Mouse (Mus musculus) embryonic fibroblast, embryonic 13.5 days (primary cell): ENCODE measurements around the gene Olfr995. TPM values are rescaled to one million over a fixed set of nuclear protein-coding genes. Genes with fewer than 3 reads are reported as not detected.

Experiments used
- H3K27ac ChIP-seq: 2 replicates; pipeline ENCODE4 v1.5.1; 2012; ENCODE audit warnings: low read length, control low read depth, inconsistent platforms; ENCODE audit not compliant: insufficient read depth
- H3K4me1 ChIP-seq: 2 replicates; pipeline ENCODE4 v1.6.1; 2011; ENCODE audit warnings: low read length; ENCODE audit not compliant: control insufficient read depth, insufficient read depth
- H3K4me3 ChIP-seq: 2 replicates; pipeline ENCODE4 v1.5.1; 2011; ENCODE audit warnings: mild to moderate bottlenecking, control low read depth, low read length; ENCODE audit not compliant: insufficient read depth
- CTCF ChIP-seq: IDR thresholded peaks from 2 replicates; pipeline ENCODE4 v1.5.1; 2011; ENCODE audit warnings: mild to moderate bottlenecking, control low read depth, low read length, moderate library complexity, borderline replicate concordance; ENCODE audit not compliant: insufficient read depth
- POLR2A ChIP-seq: IDR thresholded peaks from 2 replicates; pipeline ENCODE4 v1.6.1; 2011; ENCODE audit warnings: low read depth, mild to moderate bottlenecking, control low read depth, low read length, moderate library complexity
- polyA plus RNA-seq: library from polyadenylated mRNA; stranded (reverse); fragments of >200 nt; gene quantifications from 2 replicates; pipeline ENCODE4 v1.2.4, GENCODE M21; 2011; ENCODE audit warnings: low read depth; ENCODE audit not compliant: missing spikeins, insufficient read length

Olfr995 gene
- polyA plus RNA-seq = not detected in 2 replicates

DNA sequence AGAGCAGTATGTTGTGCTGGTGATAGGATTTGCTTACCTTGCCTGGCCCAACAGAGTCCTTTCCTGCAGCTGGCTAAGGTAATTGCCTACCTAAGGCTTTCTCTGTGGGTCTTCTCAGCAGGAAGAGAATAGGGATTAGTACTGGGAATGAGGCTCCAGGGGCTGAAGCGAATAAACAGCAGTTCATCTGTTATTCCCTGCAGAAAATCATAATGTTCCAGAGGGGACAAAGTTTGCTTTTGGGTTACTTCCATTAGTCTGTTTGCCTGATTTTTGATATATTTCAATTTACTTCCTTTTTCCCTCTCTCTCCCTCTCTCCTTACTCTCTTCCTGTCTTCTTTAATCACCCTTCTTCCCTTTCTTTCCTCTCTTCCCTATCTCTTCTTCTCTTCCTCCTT, at the start of gene Olfr995:
Gene Olfr995, minus strand, starts transcription at position 101 of the 400 bp plus-strand sequence.
- Histone ChIP-seq H3K4me1 (no peaks in the 10 kb centered on the region), H3K27ac (no peak within 1 kb of the TSS), H3K4me3 (no peak within 1 kb of the TSS)
- no peak for TF ChIP-seq POLR2A
- TF ChIP-seq CTCF = no peak

DNA sequence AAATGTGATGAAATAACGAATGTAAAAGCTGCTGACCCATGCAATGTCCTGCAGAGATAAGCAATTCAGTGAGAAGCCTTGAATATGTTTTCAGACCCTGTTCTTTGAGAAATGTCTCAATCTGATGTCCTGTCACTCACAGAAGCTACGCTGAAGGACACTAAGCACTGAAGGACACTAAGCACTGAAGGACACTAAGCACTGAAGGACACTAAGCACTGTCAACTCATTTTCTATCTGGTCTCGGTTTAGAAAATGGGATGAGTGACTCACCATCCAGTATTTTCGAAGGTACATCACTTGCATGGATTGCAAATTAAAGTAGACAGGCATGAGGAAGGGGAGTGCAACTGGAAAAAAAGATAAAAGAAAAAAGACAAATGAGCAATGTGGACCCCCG, 47.0 kb upstream of the Olfr995 start:
- TF ChIP-seq CTCF = no peak
- no peak overlapping the region for H3K27ac ChIP-seq
- H3K4me3 ChIP-seq = no peak overlapping the region
- H3K4me1 ChIP-seq = no peaks in the 10 kb centered on the region

DNA sequence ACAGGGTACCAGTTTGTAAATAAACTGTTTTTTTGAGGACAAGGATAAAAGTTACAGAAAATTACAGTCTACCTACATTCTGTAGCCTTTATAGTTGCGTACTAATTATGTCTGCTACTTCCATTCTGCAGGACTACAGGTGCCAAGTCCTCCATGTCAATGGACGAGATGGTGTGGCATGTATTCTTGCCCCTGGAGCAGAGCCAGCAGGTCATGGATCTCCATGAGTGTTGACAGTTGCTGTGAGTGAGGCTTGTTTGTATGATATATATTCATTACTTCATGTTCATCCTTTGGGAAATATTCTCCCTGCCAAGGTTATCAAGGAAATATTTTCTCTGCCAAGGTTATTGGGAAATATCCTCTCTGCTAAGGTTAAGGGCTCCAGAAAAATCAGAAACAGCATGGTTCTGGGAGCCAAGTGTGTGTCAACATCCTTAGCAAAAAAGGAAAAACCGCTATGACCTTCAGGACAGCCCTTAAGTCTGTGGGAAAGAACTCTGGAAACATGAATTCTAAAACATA, 23.4 kb upstream of the Olfr995 start:
- TF ChIP-seq CTCF = no peak
- no peak for TF ChIP-seq POLR2A
- Histone ChIP-seq H3K27ac (no peak overlapping the region), H3K4me3 (no peak overlapping the region), H3K4me1 (no peaks in the 10 kb centered on the region)

DNA sequence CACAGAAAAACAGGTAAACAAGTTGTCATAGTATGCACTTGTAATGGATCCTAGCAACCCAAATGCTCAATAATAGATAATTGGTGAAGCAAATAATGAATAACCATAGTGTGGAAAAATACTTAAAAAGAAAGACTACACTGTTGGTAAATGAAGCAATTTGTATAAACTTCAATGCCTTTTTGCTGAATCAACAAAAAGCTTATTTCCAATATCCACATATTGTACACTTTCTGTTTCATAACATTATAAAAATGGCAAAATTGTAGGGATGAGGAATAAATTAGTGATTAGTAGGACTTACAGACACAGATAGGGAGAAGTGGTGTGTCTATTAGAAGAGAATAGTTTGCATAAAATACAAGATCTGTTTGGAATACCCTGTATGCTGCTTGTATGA, 893 bp downstream of the Olfr995 start:
- Histone ChIP-seq H3K4me1 (no peaks in the 10 kb centered on the region), H3K4me3 (no peak overlapping the region), H3K27ac (no peak overlapping the region)
- TF ChIP-seq POLR2A (no peak), CTCF (no peak)

DNA sequence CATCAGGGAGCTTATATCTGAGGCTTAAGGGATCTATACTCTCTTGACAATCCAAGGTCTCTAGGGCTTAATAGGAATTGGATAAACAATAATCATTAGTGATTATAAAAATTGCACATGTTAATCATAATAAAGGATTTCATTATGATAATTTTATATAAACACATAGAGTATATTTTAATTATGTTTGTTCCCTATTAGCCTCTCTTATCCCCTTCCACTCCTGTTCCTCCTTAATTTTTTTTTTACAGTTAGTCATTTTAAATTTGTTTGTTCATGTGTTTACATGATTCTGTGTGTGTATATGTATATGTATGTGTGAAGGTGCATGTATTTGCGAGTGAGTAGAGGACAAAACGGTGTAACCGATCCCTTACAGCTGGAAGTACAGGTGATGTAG, 7.1 kb downstream of the Olfr995 start, which contains the start of gene Olfr994:
Gene Olfr994, minus strand, starts transcription at position 101 of the 400 bp plus-strand sequence.
- TF ChIP-seq CTCF = no peak
- no peak for TF ChIP-seq POLR2A
- Histone ChIP-seq H3K4me3 (no peak within 1 kb of the TSS), H3K4me1 (no peaks in the 10 kb centered on the region), H3K27ac (no peak within 1 kb of the TSS)

DNA sequence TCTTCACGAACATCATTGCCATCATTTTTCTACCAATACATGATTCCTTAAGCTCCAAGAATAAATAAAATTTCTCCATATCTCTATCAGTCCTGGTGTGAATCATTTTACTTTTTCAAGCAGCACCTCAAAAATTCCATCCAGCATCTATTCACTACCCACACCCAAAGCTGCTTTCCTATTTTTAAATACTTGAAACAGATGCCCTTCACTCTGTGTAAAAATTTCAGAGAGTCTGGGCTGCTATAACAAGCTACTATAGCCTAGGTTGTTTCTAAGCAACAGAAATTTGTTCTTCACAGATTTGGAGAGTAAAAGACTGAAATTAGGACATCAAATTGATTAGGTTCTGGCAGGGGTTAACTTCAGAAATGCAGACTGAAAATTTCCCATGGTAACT, 17.5 kb downstream of the Olfr995 start:
- H3K4me1 ChIP-seq = no peaks in the 10 kb centered on the region
- no peak for TF ChIP-seq POLR2A
- no peak for TF ChIP-seq CTCF
- no peak overlapping the region for H3K4me3 ChIP-seq
- H3K27ac ChIP-seq = no peak overlapping the region

DNA sequence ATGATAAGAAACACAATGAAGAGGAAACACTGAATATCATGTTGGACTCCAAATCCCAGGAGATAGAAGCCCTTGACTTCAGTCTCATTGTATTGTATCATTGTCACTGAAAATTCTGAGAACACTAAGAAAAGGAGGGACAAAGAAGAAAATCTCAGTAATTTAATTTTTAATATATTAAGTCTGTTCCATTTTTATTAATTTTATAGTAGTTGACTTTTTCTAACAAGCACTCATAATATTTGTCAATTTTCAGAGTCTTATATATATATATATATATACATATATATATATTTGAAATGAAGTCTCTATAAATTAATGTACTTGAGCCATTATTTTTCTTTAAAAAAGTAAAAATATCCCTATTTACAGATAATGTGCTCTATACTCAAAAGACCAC, 28.7 kb downstream of the Olfr995 start, which contains the start of gene Olfr993:
Gene Olfr993, minus strand, starts transcription at position 101 of the 400 bp plus-strand sequence.
- Histone ChIP-seq H3K4me3 (no peak within 1 kb of the TSS), H3K4me1 (no peaks in the 10 kb centered on the region), H3K27ac (no peak within 1 kb of the TSS)
- no peak for TF ChIP-seq POLR2A
- no peak for TF ChIP-seq CTCF

DNA sequence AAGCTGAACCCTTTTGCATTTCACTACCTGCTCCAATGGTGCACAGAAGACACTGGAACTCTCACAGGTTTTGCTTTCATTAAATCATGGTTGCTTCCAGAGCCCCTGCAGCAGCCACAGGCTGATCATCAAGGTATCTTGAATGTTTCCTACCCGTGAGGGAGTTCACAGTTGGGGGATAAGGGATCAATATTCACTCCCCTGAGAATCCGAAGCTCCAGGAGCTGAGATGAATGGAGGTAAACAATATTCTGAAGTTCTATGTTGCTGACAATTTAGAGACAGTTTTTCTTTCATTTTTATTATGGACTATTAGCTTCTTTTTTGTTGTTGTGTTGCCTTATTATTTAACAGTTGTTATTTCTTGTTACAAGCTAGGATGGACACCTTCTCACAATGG, 34.1 kb downstream of the Olfr995 start, which contains the start of gene Olfr992:
Gene Olfr992, minus strand, starts transcription at position 101 of the 400 bp plus-strand sequence.
- Histone ChIP-seq H3K27ac (no peak within 1 kb of the TSS), H3K4me1 (no peaks in the 10 kb centered on the region), H3K4me3 (no peak within 1 kb of the TSS)
- no peak for TF ChIP-seq CTCF
- no peak for TF ChIP-seq POLR2A

Other genes with a start within 250 kb of the Olfr995 start
- not detected in 2 replicates for gene Lrrc55, start 246.4 kb downstream of the Olfr995 start, polyA plus RNA-seq
- not detected in 2 replicates for gene Olfr987, start 104.3 kb downstream of the Olfr995 start, polyA plus RNA-seq
- gene Olfr988, start 80.4 kb downstream of the Olfr995 start, polyA plus RNA-seq = not detected in 2 replicates
- gene Olfr992, start 34.2 kb downstream of the Olfr995 start, polyA plus RNA-seq = not detected in 2 replicates
- gene Olfr993, start 28.8 kb downstream of the Olfr995 start, polyA plus RNA-seq = not detected in 2 replicates
- not detected in 2 replicates for gene Olfr994, start 7.2 kb downstream of the Olfr995 start, polyA plus RNA-seq
- not detected in 2 replicates for gene 4833423E24Rik, start 75.4 kb upstream of the Olfr995 start, polyA plus RNA-seq
- gene Olfr996, start 135.6 kb upstream of the Olfr995 start, polyA plus RNA-seq = not detected in 2 replicates
- not detected in 2 replicates for gene Olfr998, start 145.3 kb upstream of the Olfr995 start, polyA plus RNA-seq
- gene Olfr1000, start 168.3 kb upstream of the Olfr995 start, polyA plus RNA-seq = not detected in 2 replicates
- gene Olfr1002, start 207.1 kb upstream of the Olfr995 start, polyA plus RNA-seq = not detected in 2 replicates
- gene Olfr154, start 220.8 kb upstream of the Olfr995 start, polyA plus RNA-seq = not detected in 2 replicates
- gene Olfr1006, start 235.1 kb upstream of the Olfr995 start, polyA plus RNA-seq = not detected in 2 replicates
- not detected in 2 replicates for gene Olfr1008, start 245.8 kb upstream of the Olfr995 start, polyA plus RNA-seq